Mouse (Mus musculus) limb, embryonic 12.5 days (tissue): ENCODE measurements at regions not wholly inside any gene's neighbourhood (a gene's known extent, or its start where the extent isn't known, plus 50 kb on each side); places are given as distances from the start of the nearest gene placed in this dataset.

Source experiments
- ATAC-seq: fragments of 200-750 bp; cut with Nextera tagmentation; 2 replicates; pipeline ENCODE4 v1.8.0; 2017; ENCODE audit warnings: low read depth, moderate TSS enrichment; ENCODE audit not compliant: insufficient number of reproducible peaks, insufficient read depth, low FRiP score, low TSS enrichment
- H3K27ac ChIP-seq: fragments of 300-500 bp; sonication (generic); 2 replicates; pipeline ENCODE4 v1.5.1; 2016; ENCODE audit warnings: mild to moderate bottlenecking, moderate library complexity
- H3K27me3 ChIP-seq: fragments of 300-500 bp; sonication (generic); 2 replicates; pipeline ENCODE4 v1.6.1; 2016; ENCODE audit warnings: mild to moderate bottlenecking, moderate library complexity
- H3K36me3 ChIP-seq: fragments of 300-500 bp; sonication (generic); 2 replicates; pipeline ENCODE4 v1.6.1; 2016; ENCODE audit warnings: mild to moderate bottlenecking, moderate library complexity
- H3K4me1 ChIP-seq: fragments of 300-500 bp; sonication (generic); replicated peaks from 2 replicates; pipeline ENCODE4 v1.6.1; 2016
- H3K4me2 ChIP-seq: fragments of 300-500 bp; sonication (generic); 2 replicates; pipeline ENCODE4 v1.6.1; 2016; ENCODE audit warnings: mild to moderate bottlenecking, moderate library complexity
- H3K4me3 ChIP-seq: fragments of 300-500 bp; sonication (generic); replicated peaks from 2 replicates; pipeline ENCODE4 v1.5.1; 2016; ENCODE audit warnings: mild to moderate bottlenecking
- H3K9ac ChIP-seq: fragments of 300-500 bp; sonication (generic); replicated peaks from 2 replicates; pipeline ENCODE4 v1.6.1; 2016; ENCODE audit warnings: mild to moderate bottlenecking, moderate library complexity
- H3K9me3 ChIP-seq: fragments of 300-500 bp; sonication (generic); 2 replicates; pipeline ENCODE4 v1.6.1; 2016; ENCODE audit warnings: mild to moderate bottlenecking, moderate library complexity
- WGBS: fragments of 180-500 bp; shearing (Covaris S2); methylation state at CpG from one replicate; pipeline ENCODE4 v1.1.7; 2016; 5-methylcytosine and 5-hydroxymethylcytosine counted together

- Histone ChIP-seq H3K27ac (no peak overlapping the region), H3K27me3 (no peaks in the 10 kb centered on the region), H3K9me3 (no peaks in the 10 kb centered on the region), H3K4me2 (no peak overlapping the region), H3K9ac (no peak overlapping the region), H3K36me3 (no peaks in the 10 kb centered on the region), H3K4me1 (no peaks in the 10 kb centered on the region), H3K4me3 (no peak overlapping the region)
- WGBS, result 90% methylated on average over 6 of the region's 6 CpGs
- no peak for ATAC-seq
Measured at GRCm38 (mm10) chr15:59809361-59809760, 207.1 kb downstream of the 4933412E24Rik start.

- ATAC-seq, result no peak
- Histone ChIP-seq H3K4me1 (no peaks in the 10 kb centered on the region), H3K9me3 (no peaks in the 10 kb centered on the region), H3K4me3 (no peak overlapping the region), H3K27me3 (no peaks in the 10 kb centered on the region), H3K4me2 (no peak overlapping the region), H3K27ac (no peak overlapping the region), H3K9ac (no peak overlapping the region), H3K36me3 (no peaks in the 10 kb centered on the region)
- WGBS, result 84% methylated on average over 6 of the region's 6 CpGs
Measured at GRCm38 (mm10) chr15:59807723-59808122, 208.7 kb downstream of the 4933412E24Rik start.

- ATAC-seq, result no peak
Measured at GRCm38 (mm10) chr15:59805771-59806170, 210.6 kb downstream of the 4933412E24Rik start.

GRCm38 (mm10) chr15:59804821-59805220, 211.6 kb downstream of the 4933412E24Rik start:
- H3K36me3 ChIP-seq, result no peaks in the 10 kb centered on the region
- no peak overlapping the region for H3K4me2 ChIP-seq
- H3K27ac ChIP-seq, result no peak overlapping the region
- no peaks in the 10 kb centered on the region for H3K9me3 ChIP-seq
- ATAC-seq, result no peak
- no peak overlapping the region for H3K9ac ChIP-seq
- H3K4me1 ChIP-seq, result no peaks in the 10 kb centered on the region
- H3K27me3 ChIP-seq, result no peaks in the 10 kb centered on the region
- 85% methylated on average over 2 of the region's 2 CpGs for WGBS
- H3K4me3 ChIP-seq, result no peak overlapping the region

More at GRCm38 (mm10) chr15:59805771-59806170, 210.6 kb downstream of the 4933412E24Rik start:
- Histone ChIP-seq H3K4me3 (no peak overlapping the region), H3K9me3 (no peaks in the 10 kb centered on the region), H3K4me1 (no peaks in the 10 kb centered on the region), H3K4me2 (no peak overlapping the region), H3K27me3 (no peaks in the 10 kb centered on the region), H3K9ac (no peak overlapping the region), H3K27ac (no peak overlapping the region), H3K36me3 (no peaks in the 10 kb centered on the region)
- WGBS, result 88% methylated on average over 2 of the region's 2 CpGs

GRCm38 (mm10) chr15:59804394-59804793, 212.0 kb downstream of the 4933412E24Rik start:
- no peak for ATAC-seq
- H3K27me3 ChIP-seq, result no peaks in the 10 kb centered on the region
- H3K4me1 ChIP-seq, result no peaks in the 10 kb centered on the region
- no peak overlapping the region for H3K9ac ChIP-seq
- H3K4me2 ChIP-seq, result no peak overlapping the region
- H3K9me3 ChIP-seq, result no peaks in the 10 kb centered on the region
- no peak overlapping the region for H3K4me3 ChIP-seq
- H3K36me3 ChIP-seq, result no peaks in the 10 kb centered on the region
- WGBS, result 91% methylated on average over 7 of the region's 7 CpGs
- H3K27ac ChIP-seq, result no peak overlapping the region

- no peak for ATAC-seq
- Histone ChIP-seq H3K4me3 (no peak overlapping the region), H3K9me3 (no peaks in the 10 kb centered on the region), H3K27me3 (no peaks in the 10 kb centered on the region), H3K4me1 (0 out of 2 replicates have a peak, but pooled peaks cover 11% of the 10 kb centered on the region), H3K9ac (no peak overlapping the region), H3K36me3 (no peaks in the 10 kb centered on the region), H3K4me2 (no peak overlapping the region), H3K27ac (no peak overlapping the region)
- 89% methylated on average over 7 of the region's 7 CpGs for WGBS
Measured at GRCm38 (mm10) chr15:59802276-59802675, 214.1 kb downstream of the 4933412E24Rik start.

- no peak overlapping the region for H3K27ac ChIP-seq
- 0 out of 2 replicates have a peak, but pooled peaks cover 11% of the 10 kb centered on the region for H3K4me1 ChIP-seq
- H3K4me3 ChIP-seq, result no peak overlapping the region
- ATAC-seq, result no peak
- no peak overlapping the region for H3K4me2 ChIP-seq
- no peaks in the 10 kb centered on the region for H3K9me3 ChIP-seq
- WGBS, result 90% methylated on average over 3 of the region's 3 CpGs
- H3K36me3 ChIP-seq, result no peaks in the 10 kb centered on the region
- H3K27me3 ChIP-seq, result no peaks in the 10 kb centered on the region
- H3K9ac ChIP-seq, result no peak overlapping the region
Measured at GRCm38 (mm10) chr15:59799124-59799815, 217.1 kb downstream of the 4933412E24Rik start.

GRCm38 (mm10) chr15:59798486-59798885, 217.9 kb downstream of the 4933412E24Rik start:
- ATAC-seq, result no peak
- H3K27ac ChIP-seq, result no peak overlapping the region

GRCm38 (mm10) chr15:59795717-59796116, 220.7 kb downstream of the 4933412E24Rik start:
- Histone ChIP-seq H3K9me3 (no peaks in the 10 kb centered on the region), H3K4me1 (0 out of 2 replicates have a peak, but pooled peaks cover 11% of the 10 kb centered on the region), H3K4me3 (no peak overlapping the region), H3K4me2 (no peak overlapping the region), H3K27ac (no peak overlapping the region), H3K9ac (no peak overlapping the region), H3K36me3 (no peaks in the 10 kb centered on the region), H3K27me3 (no peaks in the 10 kb centered on the region)
- 90% methylated on average over 5 of the region's 5 CpGs for WGBS
- ATAC-seq, result no peak

More at GRCm38 (mm10) chr15:59798486-59798885, 217.9 kb downstream of the 4933412E24Rik start:
- no peak overlapping the region for H3K4me3 ChIP-seq
- H3K4me2 ChIP-seq, result no peak overlapping the region
- no peak overlapping the region for H3K9ac ChIP-seq
- H3K27me3 ChIP-seq, result no peaks in the 10 kb centered on the region
- H3K4me1 ChIP-seq, result 0 out of 2 replicates have a peak, but pooled peaks cover 11% of the 10 kb centered on the region
- no peaks in the 10 kb centered on the region for H3K36me3 ChIP-seq
- no peaks in the 10 kb centered on the region for H3K9me3 ChIP-seq

- Histone ChIP-seq H3K9me3 (no peaks in the 10 kb centered on the region), H3K4me1 (0 out of 2 replicates have a peak, but pooled peaks cover 11% of the 10 kb centered on the region), H3K36me3 (no peaks in the 10 kb centered on the region), H3K27me3 (no peaks in the 10 kb centered on the region), H3K4me3 (no peak overlapping the region), H3K9ac (no peak overlapping the region), H3K4me2 (no peak overlapping the region), H3K27ac (no peak overlapping the region)
- 87% methylated on average over 6 of the region's 6 CpGs for WGBS
- ATAC-seq, result no peak
Measured at GRCm38 (mm10) chr15:59794871-59795270, 221.5 kb downstream of the 4933412E24Rik start.

GRCm38 (mm10) chr15:59786706-59787425, 229.5 kb downstream of the 4933412E24Rik start:
- no peak overlapping the region for H3K27ac ChIP-seq
- H3K9me3 ChIP-seq, result 0 out of 2 replicates have a peak, but pooled peaks cover 7% of the 10 kb centered on the region
- no peak overlapping the region for H3K9ac ChIP-seq
- no peak overlapping the region for H3K4me2 ChIP-seq
- H3K4me3 ChIP-seq, result no peak overlapping the region
- H3K27me3 ChIP-seq, result no peaks in the 10 kb centered on the region
- H3K36me3 ChIP-seq, result no peaks in the 10 kb centered on the region
- peaks cover 29% of the 10 kb centered on the region for H3K4me1 ChIP-seq
- no peak for ATAC-seq
- WGBS, result 79% methylated on average over 4 of the region's 4 CpGs
